Mouse (Mus musculus) erythroid progenitor cell, adult 5-6 weeks (primary cell): ENCODE measurements around the gene Auts2. TPM values are rescaled to one million over a fixed set of nuclear protein-coding genes. Genes with fewer than 3 reads are reported as not detected.

Experiments used
- ATAC-seq: replicated peaks from 2 replicates; pipeline ENCODE4 v1.8.0; 2016; ENCODE audit warnings: moderate number of reproducible peaks, mild to moderate bottlenecking, moderate TSS enrichment, inconsistent platforms; ENCODE audit not compliant: poor library complexity, low FRiP score, severe bottlenecking
- total RNA-seq, 2 experiments: library from RNA; stranded (forward) in 1 of 2; stranded (reverse) in 1 of 2; fragments of 150-400 nt in 1 of 2; fragments of 186-747, 209-891 nt in 1 of 2; gene quantifications; 2 replicates each; pipeline versions ENCODE4 v1.2.3 to v1.2.4; 2015 to 2017; ENCODE audit warnings: low replicate concordance in 2 of 2

Gene Auts2
- total RNA-seq, 2 experiments from 2014 or later = not detected

GRCm38 (mm10) chr5:131898048-131898638 lies 645.0 kb downstream of the Auts2 start:
- ATAC-seq = no peak

GRCm38 (mm10) chr5:131886636-131887035 lies 656.5 kb downstream of the Auts2 start:
- no peak for ATAC-seq

GRCm38 (mm10) chr5:131876569-131876968 lies 666.6 kb downstream of the Auts2 start:
- no peak for ATAC-seq

GRCm38 (mm10) chr5:131875976-131876375 lies 667.2 kb downstream of the Auts2 start:
- ATAC-seq = no peak

GRCm38 (mm10) chr5:131873116-131873515 lies 670.0 kb downstream of the Auts2 start:
- ATAC-seq = no peak

GRCm38 (mm10) chr5:131869711-131870499 lies 673.2 kb downstream of the Auts2 start:
- no peak for ATAC-seq

- ATAC-seq = no peak
Measured at GRCm38 (mm10) chr5:131865200-131865599, 677.9 kb downstream of the Auts2 start.

GRCm38 (mm10) chr5:131857976-131858375 lies 685.2 kb downstream of the Auts2 start:
- ATAC-seq = no peak

GRCm38 (mm10) chr5:131855358-131855757 lies 687.8 kb downstream of the Auts2 start:
- no peak for ATAC-seq

GRCm38 (mm10) chr5:131851597-131852453 lies 691.3 kb downstream of the Auts2 start:
- no peak for ATAC-seq

GRCm38 (mm10) chr5:131850632-131851335 lies 692.4 kb downstream of the Auts2 start:
- no peak for ATAC-seq

GRCm38 (mm10) chr5:131849644-131850043 lies 693.5 kb downstream of the Auts2 start:
- no peak for ATAC-seq

GRCm38 (mm10) chr5:131844519-131844800 lies 698.7 kb downstream of the Auts2 start:
- no peak for ATAC-seq

- ATAC-seq = no peak
Measured at GRCm38 (mm10) chr5:131843766-131844518, 699.2 kb downstream of the Auts2 start.

GRCm38 (mm10) chr5:131839657-131840315 lies 703.4 kb downstream of the Auts2 start:
- ATAC-seq = no peak

- no peak for ATAC-seq
Measured at GRCm38 (mm10) chr5:131839023-131839422, 704.1 kb downstream of the Auts2 start.

GRCm38 (mm10) chr5:131838064-131838463 lies 705.1 kb downstream of the Auts2 start:
- no peak for ATAC-seq

- ATAC-seq = no peak
Measured at GRCm38 (mm10) chr5:131836014-131836735, 707.0 kb downstream of the Auts2 start.
